Mouse (Mus musculus): ENCODE measurements around the gene Col5a1. TPM values are rescaled to one million over a fixed set of nuclear protein-coding genes. Genes with fewer than 3 reads are reported as not detected.

Col5a1 gene
- total RNA-seq, 2 experiments from 2014 or later, result 132 to 140 TPM

- DNase-seq (ENCODE audit: low spot score in 2 of 2), result no peak
Observed at GRCm38 (mm10) chr2:27883276-27883675, 2.9 kb upstream of the Col5a1 start.

- no peak for DNase-seq (ENCODE audit: low spot score in 2 of 2)
Observed at GRCm38 (mm10) chr2:27885456-27886147, 623 bp upstream of the Col5a1 start.

GRCm38 (mm10) chr2:27886608-27887460 lies 609 bp downstream of the Col5a1 start:
- DNase-seq (ENCODE audit: low spot score in 2 of 2), result no peak

- DNase-seq (ENCODE audit: low spot score in 2 of 2), result no peak
Observed at GRCm38 (mm10) chr2:27887461-27888264, 1.4 kb downstream of the Col5a1 start.

GRCm38 (mm10) chr2:27888603-27889545 lies 2.6 kb downstream of the Col5a1 start:
- no peak for DNase-seq (ENCODE audit: low spot score in 2 of 2)

DNA sequence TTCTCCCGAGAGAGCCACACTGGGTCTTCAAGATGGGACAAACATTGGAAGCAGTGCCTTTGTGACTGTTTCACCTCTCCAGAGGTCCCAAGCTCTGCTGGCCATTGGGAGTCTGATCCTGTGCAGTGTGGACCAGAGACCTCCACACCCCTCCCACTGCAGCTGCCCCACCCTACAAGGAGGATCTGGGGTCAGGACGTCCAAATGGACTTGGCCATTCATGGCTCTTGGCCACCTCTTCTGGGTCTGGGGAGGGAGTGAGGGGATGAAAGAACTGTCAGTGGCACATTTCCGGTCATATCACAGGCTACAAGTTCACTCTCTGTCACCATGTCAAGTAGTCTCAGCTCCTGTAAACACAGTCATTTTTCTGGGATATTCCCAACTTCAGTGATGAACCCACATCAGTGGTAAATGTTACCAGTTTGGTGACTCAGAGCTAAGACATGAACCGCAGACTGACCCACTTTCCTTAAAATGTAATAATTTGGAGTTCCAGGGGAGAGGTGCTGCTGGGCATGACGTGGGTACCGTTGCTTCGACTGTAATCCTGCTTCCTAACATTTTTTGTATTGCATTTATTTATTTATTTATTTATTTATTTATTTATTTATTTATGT lies 5.8 kb downstream of the Col5a1 start:
- no peak for DNase-seq (ENCODE audit: low spot score in 2 of 2)

DNA sequence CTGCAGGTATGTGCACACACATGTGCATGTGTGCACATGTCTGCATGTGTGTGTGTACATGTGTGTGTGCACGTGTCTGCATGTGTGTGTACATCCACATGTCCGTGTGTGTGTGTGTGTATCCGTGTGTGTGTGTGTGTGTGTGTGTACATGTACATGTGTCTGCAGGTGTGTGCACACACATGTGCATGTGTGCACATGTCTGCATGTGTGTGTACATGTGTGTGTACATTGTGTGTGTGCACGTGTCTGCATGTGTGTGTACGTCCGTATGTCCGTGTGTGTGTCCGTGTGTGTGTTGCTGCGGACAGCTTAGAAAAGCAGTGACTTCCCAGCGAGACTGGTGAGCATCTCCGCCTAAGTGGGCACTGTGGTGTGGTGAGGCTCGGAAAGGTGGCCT lies 6.8 kb downstream of the Col5a1 start:
- DNase-seq (ENCODE audit: low spot score in 2 of 2), result no peak

DNA sequence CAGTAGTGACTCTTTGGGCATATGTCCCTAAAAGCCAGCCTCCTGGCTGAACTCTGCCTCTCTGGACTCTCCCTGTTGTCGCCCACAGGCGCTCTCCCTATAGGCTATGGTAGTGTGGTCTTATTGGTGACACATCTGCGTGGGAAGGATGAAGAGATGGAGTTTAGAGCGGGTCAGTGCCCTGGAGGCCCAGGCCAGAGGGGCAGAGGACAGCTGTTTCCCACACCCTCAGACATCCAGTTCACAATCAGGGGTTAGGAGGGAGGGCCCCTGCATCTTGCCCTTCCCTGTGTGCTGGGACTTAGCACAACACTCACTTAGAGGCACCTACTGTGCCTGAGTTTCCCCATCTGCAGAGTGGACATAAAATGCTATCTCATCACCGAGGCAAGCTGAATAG lies 8.8 kb downstream of the Col5a1 start:
- DNase-seq (ENCODE audit: low spot score in 2 of 2), result no peak

- no peak for DNase-seq (ENCODE audit: low spot score in 2 of 2)
Observed at GRCm38 (mm10) chr2:27895648-27896047, 9.4 kb downstream of the Col5a1 start.

DNA sequence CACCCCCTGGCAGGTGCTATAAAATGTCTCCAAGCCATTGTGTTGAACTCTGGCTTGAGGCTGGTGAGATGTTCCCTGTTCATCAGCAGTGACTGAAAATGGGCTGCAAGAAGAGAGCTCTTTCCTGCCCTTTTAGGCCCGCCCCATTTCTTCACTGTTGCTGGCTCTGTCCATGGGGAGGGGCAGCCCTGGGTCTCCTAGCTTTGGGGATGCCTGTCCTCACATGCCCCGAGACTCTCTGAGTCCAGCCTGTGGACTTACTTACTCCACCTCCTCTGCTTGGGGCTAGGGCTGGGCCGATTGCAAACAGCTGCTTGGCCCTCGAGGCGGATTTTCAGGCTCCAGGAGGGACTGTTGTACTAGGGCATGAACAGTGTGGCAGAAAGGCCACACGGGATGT lies 10.9 kb downstream of the Col5a1 start:
- DNase-seq (ENCODE audit: low spot score in 2 of 2), result no peak

- no peak for DNase-seq (ENCODE audit: low spot score in 2 of 2)
Observed at GRCm38 (mm10) chr2:27899894-27900293, 13.7 kb downstream of the Col5a1 start.

DNA sequence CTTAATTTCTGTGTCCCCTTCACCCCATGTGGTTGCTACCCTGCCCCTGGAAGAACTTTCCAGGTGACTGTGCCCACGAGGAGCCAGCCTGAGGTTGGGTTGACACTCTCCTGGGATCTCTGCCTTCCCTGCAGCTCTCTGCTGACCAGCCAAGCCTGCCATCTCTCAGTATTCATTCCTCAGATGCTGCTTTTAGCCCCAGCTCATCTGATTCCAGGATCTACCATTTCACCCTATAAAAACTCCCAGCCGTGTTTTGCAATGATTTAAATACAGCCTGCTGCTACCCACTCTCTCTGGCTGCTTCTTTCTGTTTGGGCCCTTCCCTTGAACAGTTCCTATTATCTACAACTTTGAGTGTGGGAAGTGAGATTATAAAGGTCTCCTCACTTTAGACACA lies 14.9 kb downstream of the Col5a1 start:
- no peak for DNase-seq (ENCODE audit: low spot score in 2 of 2)

DNA sequence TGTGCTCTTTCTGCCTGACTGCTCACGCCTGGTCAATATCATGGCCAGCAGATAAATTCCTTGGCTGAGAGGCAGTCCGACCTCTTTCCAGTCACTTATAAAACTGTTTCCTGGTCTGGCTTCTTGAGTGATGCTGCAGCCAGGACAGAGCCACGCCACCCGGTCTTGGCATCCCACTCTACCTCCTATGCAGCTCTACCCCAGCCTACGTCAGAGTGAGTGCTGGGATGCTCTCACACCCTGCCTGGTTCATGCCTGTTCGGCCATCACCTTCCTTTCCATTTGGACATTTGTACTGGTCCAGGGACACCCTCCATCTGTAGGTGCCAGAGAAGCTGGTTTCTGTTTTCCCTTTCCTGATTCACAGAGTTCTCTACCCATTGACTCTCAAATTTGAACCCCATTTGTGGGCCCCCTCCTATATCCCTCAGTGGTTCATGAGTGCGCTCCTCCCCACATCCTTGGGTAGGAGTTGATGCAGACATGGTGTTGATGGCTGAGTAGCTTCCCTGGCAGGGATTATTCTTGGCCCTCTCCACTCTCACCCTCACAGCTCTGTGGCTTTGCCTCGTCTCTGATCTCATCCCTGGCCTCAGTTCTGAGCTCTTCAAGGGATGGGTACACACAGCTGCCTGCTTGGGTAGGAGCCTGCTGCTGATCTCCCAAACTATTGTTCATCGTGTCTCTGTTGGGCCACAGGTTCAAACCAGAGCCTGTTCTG lies 15.5 kb downstream of the Col5a1 start:
- DNase-seq (ENCODE audit: low spot score in 2 of 2), result no peak

DNA sequence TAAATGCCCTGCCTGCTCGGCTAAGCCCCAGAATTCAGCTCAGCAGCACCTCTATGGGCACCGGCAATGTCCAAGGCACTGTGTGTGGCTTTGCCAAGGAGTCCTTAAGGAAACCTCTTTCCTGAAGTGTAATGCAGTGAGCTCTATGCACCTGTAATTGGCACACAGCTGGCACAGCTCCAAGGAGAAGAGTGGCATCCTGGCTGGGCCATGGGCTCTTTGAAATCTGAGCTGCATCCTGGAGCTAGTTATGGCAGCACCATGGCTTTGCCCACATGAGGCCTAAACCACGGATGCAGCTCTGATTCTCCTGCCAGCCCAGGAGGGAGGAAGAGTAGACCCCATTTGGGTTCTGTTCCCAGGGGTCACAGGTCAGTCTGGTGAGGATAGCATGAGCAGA lies 16.1 kb downstream of the Col5a1 start:
- no peak for DNase-seq (ENCODE audit: low spot score in 2 of 2)

DNA sequence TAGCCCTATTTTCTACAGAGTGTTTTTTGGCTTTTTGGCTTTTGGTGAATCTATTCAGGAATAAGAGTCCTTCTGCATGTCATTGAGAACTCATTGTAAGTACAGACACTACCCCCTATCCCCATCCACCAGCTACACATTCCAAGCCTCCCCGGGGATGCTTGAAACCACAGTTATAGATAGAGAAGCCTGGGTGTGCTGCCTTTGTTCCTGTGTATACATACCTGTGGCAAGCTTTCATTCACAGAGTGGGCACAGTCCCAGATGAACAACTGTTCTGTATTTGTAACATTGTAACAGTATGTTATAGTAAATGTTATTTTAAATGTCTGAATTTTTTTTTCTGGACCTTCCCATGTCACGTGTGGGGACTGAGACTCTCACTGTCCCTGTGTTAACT lies 19.2 kb downstream of the Col5a1 start:
- DNase-seq (ENCODE audit: low spot score in 2 of 2), result no peak

- DNase-seq (ENCODE audit: low spot score in 2 of 2), result no peak
Observed at GRCm38 (mm10) chr2:27910501-27910900, 24.3 kb downstream of the Col5a1 start.

DNA sequence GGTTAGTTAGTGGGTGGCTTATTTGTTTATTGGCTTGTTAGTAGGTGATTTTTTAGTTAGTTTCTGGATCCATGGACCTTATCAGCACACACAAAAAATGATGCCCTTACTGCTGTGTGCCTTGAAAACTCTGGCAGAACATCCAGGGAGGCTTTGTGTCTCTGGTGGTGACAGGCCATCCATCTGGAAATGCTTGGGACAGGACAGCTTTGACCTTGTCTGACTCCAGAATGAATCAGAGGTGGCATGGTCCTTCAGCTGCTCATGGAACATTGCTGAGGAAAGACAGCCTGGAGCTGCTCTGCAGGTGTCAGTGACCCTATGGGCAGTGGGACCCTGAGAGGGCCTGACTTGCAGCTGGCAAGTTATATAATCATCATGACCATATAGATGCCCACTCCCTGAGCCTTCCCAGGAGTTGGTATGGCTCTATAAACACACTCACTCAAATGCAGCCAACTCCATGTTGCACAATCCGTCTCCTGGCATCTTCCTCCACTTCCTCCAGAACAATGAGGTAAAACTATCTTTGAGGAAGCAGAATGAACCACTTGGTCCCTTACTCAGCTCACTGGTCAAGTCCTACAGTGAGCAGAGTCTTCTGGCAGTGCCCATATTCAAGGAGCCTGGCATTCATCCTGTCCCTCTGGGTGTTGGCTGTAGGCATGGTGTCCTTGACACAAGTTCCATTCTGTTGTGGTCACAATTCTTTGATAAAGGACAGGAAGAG lies 26.5 kb downstream of the Col5a1 start:
- peak in 1 of 2 experiments; percentile 32 for DNase-seq (ENCODE audit: low spot score in 2 of 2)

DNA sequence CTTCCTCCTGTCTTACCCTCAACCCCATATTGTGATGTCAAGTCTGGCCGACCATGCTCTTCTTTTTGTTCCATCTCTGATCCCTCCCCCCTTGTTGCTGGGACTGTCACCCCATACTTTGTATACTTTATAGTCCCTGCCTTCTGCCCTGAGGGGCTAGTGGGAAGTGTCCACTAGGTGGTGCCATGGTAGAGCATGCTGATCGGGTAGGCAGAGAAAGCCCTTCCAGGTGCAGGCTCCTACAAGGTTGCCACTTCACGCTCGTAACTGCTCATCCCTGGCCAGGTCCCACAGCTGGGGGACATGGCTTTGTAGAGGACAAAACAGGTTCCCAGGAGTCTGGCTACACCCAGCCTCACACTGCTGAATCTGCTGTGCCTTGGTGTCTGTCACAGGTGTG lies 29.5 kb downstream of the Col5a1 start:
- no peak for DNase-seq (ENCODE audit: low spot score in 2 of 2)

GRCm38 (mm10) chr2:27916316-27916715 lies 30.1 kb downstream of the Col5a1 start:
- DNase-seq (ENCODE audit: low spot score in 2 of 2), result peak in 1 of 2 experiments; percentile 31
